Mouse (Mus musculus) megakaryocyte, embryonic 14.5 days (primary cell): ENCODE measurements around the gene Caprin1.

Experiments
- FLI1 ChIP-seq: IDR thresholded peaks from 2 replicates; pipeline ENCODE4 v1.6.1; 2012; ENCODE audit warnings: low read length, inconsistent platforms, mixed read lengths
- GATA1 ChIP-seq: IDR thresholded peaks from 3 replicates; pipeline ENCODE4 v1.6.1; 2012; ENCODE audit warnings: mixed read lengths, low read length, inconsistent platforms, borderline replicate concordance

DNA sequence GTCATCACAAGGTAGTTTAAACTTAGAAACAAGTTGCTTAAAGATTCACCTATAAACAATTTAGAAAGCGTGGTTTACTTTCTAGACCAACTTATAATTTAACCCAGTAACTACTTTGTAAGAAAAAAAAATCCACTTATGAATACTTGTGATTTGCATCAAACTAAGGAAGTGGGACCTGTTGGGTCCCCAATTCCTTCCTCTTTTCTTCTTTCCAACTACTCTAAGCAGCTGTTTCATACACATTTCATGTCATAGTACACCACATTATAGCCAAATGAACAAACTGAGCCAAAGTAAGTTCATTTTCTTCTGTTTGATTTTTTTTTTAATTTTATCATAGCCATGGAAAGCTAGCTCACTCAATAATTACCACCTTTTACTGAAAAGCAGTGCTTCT lies 11.7 kb downstream of the Caprin1 start:
- TF ChIP-seq GATA1 (no peak), FLI1 (no peak)
